Mouse (Mus musculus): Measurements from ENCODE around the gene Ddx55.

Ddx55 gene

GRCm38 (mm10) chr5:124610965-124611364, 58.3 kb downstream of the Ddx55 start:
- no peak for ATAC-seq (ENCODE audit: low TSS enrichment)

- ATAC-seq (ENCODE audit: low TSS enrichment), result no peak
Observed at GRCm38 (mm10) chr5:124614709-124615108, 62.0 kb downstream of the Ddx55 start.

GRCm38 (mm10) chr5:124618711-124619110, 66.0 kb downstream of the Ddx55 start:
- no peak for ATAC-seq (ENCODE audit: low TSS enrichment)
